Comparison of ENCODE assay signal across 8 mouse cellular contexts in the genomic region with DNA sequence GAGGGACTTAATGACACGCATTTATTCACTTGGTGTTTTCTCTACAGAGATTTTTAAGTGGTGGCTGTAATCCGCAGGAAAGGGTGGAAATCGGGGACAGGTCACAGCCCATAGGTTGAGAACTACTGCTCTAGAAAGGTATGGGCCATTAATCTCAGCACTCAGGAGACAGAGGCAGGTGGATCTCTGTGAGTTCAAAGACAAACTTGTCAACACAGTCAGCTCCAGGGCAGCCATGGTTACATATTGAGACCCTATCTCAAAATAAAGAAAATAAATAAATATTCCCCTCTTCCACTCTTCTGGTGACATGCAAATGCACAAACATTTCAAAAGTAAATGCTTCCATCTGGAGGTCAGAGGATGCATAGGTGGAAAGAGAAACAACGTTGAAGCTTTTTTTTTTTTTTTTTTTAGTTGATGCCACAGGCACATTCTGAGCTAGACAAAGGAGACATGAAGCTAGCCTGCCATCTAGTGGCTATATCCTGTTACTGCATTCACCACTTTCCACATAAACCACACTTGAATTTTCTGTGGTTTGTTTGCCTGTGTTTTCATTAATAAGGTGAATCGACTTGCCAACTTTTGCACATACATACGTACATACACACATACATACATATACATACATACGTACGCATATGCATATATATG. TPM values are rescaled to one million over a fixed set of nuclear protein-coding genes. Genes with fewer than 3 reads are reported as not detected.
DNase-seq lines count a peak whose midpoint lies in the region; ATAC-seq and TF ChIP-seq lines count a peak whose summit lies in the region.

No protein-coding gene starts in this region.

- 35% methylated on average over 8 of the region's 8 CpGs for WGBS in bone marrow, adult 2 months
- WGBS in midbrain, embryonic 11.5 days: 39% methylated on average over 8 of the region's 8 CpGs

- H3K9ac ChIP-seq in midbrain, embryonic 11.5 days (ENCODE audit: low read length): no peak overlapping the region

- H3K27ac ChIP-seq in gastrocnemius, adult 2 months: no peak overlapping the region
- no peak overlapping the region for H3K27ac ChIP-seq in bone marrow, adult 2 months (ENCODE audit: control insufficient read depth, insufficient read depth, low read depth, low read length, poor library complexity)
- H3K27ac ChIP-seq in midbrain, embryonic 11.5 days (ENCODE audit: low read depth, low read length): no peak overlapping the region

- DNase-seq in gastrocnemius, adult 2 months: no peak
- DNase-seq in gastrocnemius, postnatal 14 days: no peak
- peak; percentile 54 for DNase-seq in A20 (ENCODE audit: low read depth, low spot score)
- peak; percentile 71 for DNase-seq in forelimb bud, embryonic 11.5 days (ENCODE audit: low read depth, low spot score)
- DNase-seq in left cerebral cortex, postnatal 14 days (ENCODE audit: low spot score in 2 of 2): peak; percentile 79 to 83
- peak; percentile 89 for DNase-seq in midbrain, embryonic 11.5 days (ENCODE audit: low spot score, missing footprints)
- DNase-seq in thymus, postnatal 4 days: peak; percentile 33

- no peaks in the 10 kb centered on the region for H3K36me3 ChIP-seq in midbrain, embryonic 11.5 days (ENCODE audit: control insufficient read depth, insufficient read depth, low read length)

- intact Hi-C loops in gastrocnemius, adult 2 months (cut with DNase I): loop anchor here (10.0 kb wide), 1 partner anchor 1162 kb away; the partner anchor contains the start of gene Adra2a
- intact Hi-C loops in gastrocnemius, postnatal 14 days (cut with DNase I; ENCODE audit: low total_unique reads): no loop called here
- intact Hi-C loops in left cerebral cortex, postnatal 14 days (cut with DNase I): loop anchor here (2.0 to 10.0 kb wide), 2 partner anchors 134 to 1162 kb away; partner anchors contain the start of gene Adra2a

- no peak overlapping the region for H3K4me3 ChIP-seq in gastrocnemius, adult 2 months
- no peak overlapping the region for H3K4me3 ChIP-seq in bone marrow, adult 2 months (replicated peaks; ENCODE audit: control insufficient read depth, low read depth, low read length)
- H3K4me3 ChIP-seq in midbrain, embryonic 11.5 days (ENCODE audit: low read depth, low read length): no peak overlapping the region

- H3K27me3 ChIP-seq in midbrain, embryonic 11.5 days (ENCODE audit: control insufficient read depth, insufficient read depth, low read length): no peaks in the 10 kb centered on the region

- no peak for TF ChIP-seq POLR2A in bone marrow, adult 2 months (IDR thresholded peaks at IDR 0.05; ENCODE audit: borderline replicate concordance, control insufficient read depth, low read depth, low read length)

- ATAC-seq in midbrain, embryonic 11.5 days (ENCODE audit: low FRiP score): 0 out of 2 replicates have a peak, but pooled peaks have one; percentile 9

- no peaks in the 10 kb centered on the region for H3K4me1 ChIP-seq in bone marrow, adult 2 months (ENCODE audit: control insufficient read depth, insufficient read depth, low read length)
- H3K4me1 ChIP-seq in midbrain, embryonic 11.5 days (ENCODE audit: control insufficient read depth, insufficient read depth, low read length): no peaks in the 10 kb centered on the region

- H3K4me2 ChIP-seq in midbrain, embryonic 11.5 days: no peak overlapping the region

- H3K9me3 ChIP-seq in midbrain, embryonic 11.5 days (ENCODE audit: control insufficient read depth, low read length): no peaks in the 10 kb centered on the region

- peak; percentile 88 for TF ChIP-seq CTCF in gastrocnemius, adult 2 months (IDR thresholded peaks at IDR 0.05)
- peak; percentile 27; the same call in 1 of the 2 replicates for TF ChIP-seq CTCF in bone marrow, adult 2 months (IDR thresholded peaks at IDR 0.05; ENCODE audit: control insufficient read depth, insufficient read depth, low read length)

RNA-seq across cellular contexts. Expression of gene Tectb, which starts 26.1 kb away (rescaled TPM):
- not detected for total RNA-seq in gastrocnemius, adult 2 months (2021)
- total RNA-seq in gastrocnemius, postnatal 14 days (2021): under 1 TPM; 0.64 to 0.66 TPM
- not detected in 2 replicates for polyA plus RNA-seq in bone marrow, adult 2 months (2011; ENCODE audit: insufficient read depth, insufficient read length, low replicate concordance, missing spikeins)
- under 1 TPM in 1 of 2 experiments, not detected in 1; 0.15 TPM for total RNA-seq in left cerebral cortex, postnatal 14 days (2021)
- 0.05 TPM in 1 of 2 replicates, not detected in the other for polyA plus RNA-seq in midbrain, embryonic 11.5 days (2014; fragmentation: Nextera tagmentation; extraction: Ambion mirVana)

RNA-seq across cellular contexts. Expression of gene Gucy2g, which starts 34.4 kb away (rescaled TPM):
- under 1 TPM; 0.15 to 0.39 TPM for total RNA-seq in gastrocnemius, adult 2 months (2021)
- total RNA-seq in gastrocnemius, postnatal 14 days (2021): under 1 TPM; 0.10 to 0.24 TPM
- polyA plus RNA-seq in bone marrow, adult 2 months (2011; ENCODE audit: insufficient read depth, insufficient read length, low replicate concordance, missing spikeins): not detected in 2 replicates
- 1 to 10 TPM; 1.5 to 2.5 TPM for total RNA-seq in left cerebral cortex, postnatal 14 days (2021)
- polyA plus RNA-seq in midbrain, embryonic 11.5 days (2014; fragmentation: Nextera tagmentation; extraction: Ambion mirVana): not detected in 2 replicates

RNA-seq across cellular contexts. Expression of gene Acsl5, which starts 45.1 kb away (rescaled TPM):
- 1 to 10 TPM; 2.9 to 6.3 TPM for total RNA-seq in gastrocnemius, adult 2 months (2021)
- 1 to 10 TPM; 7.4 to 9.3 TPM for total RNA-seq in gastrocnemius, postnatal 14 days (2021)
- polyA plus RNA-seq in bone marrow, adult 2 months (2011; ENCODE audit: insufficient read depth, insufficient read length, low replicate concordance, missing spikeins): 58.1 and 82.2 TPM in 2 replicates
- 10 to 100 TPM; 38.1 to 38.7 TPM for total RNA-seq in left cerebral cortex, postnatal 14 days (2021)
- 17.3 and 18.1 TPM in 2 replicates for polyA plus RNA-seq in midbrain, embryonic 11.5 days (2014; fragmentation: Nextera tagmentation; extraction: Ambion mirVana)

Comparison
In these comparisons a context has a peak if more than half of its experiments do, and no peak if none do; other contexts are left out.
1. DNase-seq: peak in A20 (single experiment), forelimb bud, embryonic 11.5 days (single experiment), left cerebral cortex, postnatal 14 days (2 of 2), midbrain, embryonic 11.5 days (single experiment) and thymus, postnatal 4 days (single experiment); none in gastrocnemius, adult 2 months (single experiment) and gastrocnemius, postnatal 14 days (single experiment).